In genomic region chr4:129287472-129287981, GRCm38 (mm10) we compare ENCODE assay signal across 8 mouse cellular contexts. TPM values are rescaled to one million over a fixed set of nuclear protein-coding genes. Genes with fewer than 3 reads are reported as not detected.
DNase-seq lines count a peak whose midpoint lies in the region; ATAC-seq and TF ChIP-seq lines count a peak whose summit lies in the region.

Gene Sync, plus strand, starts transcription at chr4:129287617.

- peaks cover 16% of the 10 kb centered on the region for H3K4me1 ChIP-seq in lung, embryonic 15.5 days
- peaks cover 4% of the 10 kb centered on the region for H3K4me1 ChIP-seq in heart, adult 2 months (ENCODE audit: control insufficient read depth, insufficient read depth, low read length)

- no peak for TF ChIP-seq EP300 in heart, adult 2 months (IDR thresholded peaks at IDR 0.05; ENCODE audit: insufficient read depth, low read depth, low read length)

- H3K27ac ChIP-seq in lung, embryonic 15.5 days: no peak within 1 kb of the TSS
- peak within 1 kb of the TSS; percentile 81 for H3K27ac ChIP-seq in heart, adult 2 months

- H3K36me3 ChIP-seq in lung, embryonic 15.5 days: no peaks in the 10 kb centered on the region
- H3K36me3 ChIP-seq in heart, adult 2 months (ENCODE audit: control insufficient read depth, insufficient read depth, low read length): no peaks in the 10 kb centered on the region

- no peak for TF ChIP-seq POLR2A in heart, adult 2 months (IDR thresholded peaks at IDR 0.05; ENCODE audit: insufficient read depth, low read depth, low read length)

- H3K79me2 ChIP-seq in heart, adult 2 months (replicated peaks; ENCODE audit: control insufficient read depth, insufficient read depth, low read length): no peaks in the 10 kb centered on the region

- no peaks in the 10 kb centered on the region for H3K9me3 ChIP-seq in lung, embryonic 15.5 days

- no peak for TF ChIP-seq CTCF in heart, adult 2 months (IDR thresholded peaks at IDR 0.05)

- intact Hi-C loops in heart, adult 2 months (cut with DNase I): no loop called here

- H3K9ac ChIP-seq in lung, embryonic 15.5 days: peak within 1 kb of the TSS; percentile 31
- H3K9ac ChIP-seq in heart, adult 2 months (ENCODE audit: low read depth, low read length): peak within 1 kb of the TSS; percentile 74

- H3K4me3 ChIP-seq in lung, embryonic 15.5 days: peak within 1 kb of the TSS; percentile 44
- H3K4me3 ChIP-seq in heart, adult 2 months: peak within 1 kb of the TSS; percentile 57

- ATAC-seq in lung, embryonic 15.5 days (ENCODE audit: borderline replicate concordance, extremely low read depth, low FRiP score, low TSS enrichment): peak; percentile 33; the same call in 1 of the 2 replicates
- ATAC-seq in common myeloid progenitor, adult 5-6 weeks (replicated peaks; ENCODE audit: low read depth, poor library complexity, severe bottlenecking): peak; percentile 50

- peak within 1 kb of the TSS; percentile 97 for H3K4me2 ChIP-seq in lung, embryonic 15.5 days

- DNase-seq in lung, postnatal 36 days: no peak
- peak; percentile 69 to 70 for DNase-seq in heart, adult 2 months
- peak; percentile 53 for DNase-seq in kidney, postnatal 14 days
- DNase-seq in neural tube, embryonic 10.5 days (ENCODE audit: extremely low spot score, low spot score): peak; percentile 56
- no peak for DNase-seq in thymus, postnatal 25 days
- no peak for DNase-seq in layer of hippocampus, adult 8-10 months (ENCODE audit: low spot score in 2 of 2)

- 1% methylated on average over 47 of the region's 53 CpGs for WGBS in lung, embryonic 15.5 days
- under 1% methylated on average over 49 of the region's 53 CpGs for WGBS in heart, adult 2 months

- H3K27me3 ChIP-seq in lung, embryonic 15.5 days: peaks cover 32% of the 10 kb centered on the region
- no peaks in the 10 kb centered on the region for H3K27me3 ChIP-seq in heart, adult 2 months (ENCODE audit: control insufficient read depth, insufficient read depth, low read length)

RNA-seq across cellular contexts. Expression of gene Sync, which starts in this region (rescaled TPM):
- 0.54 and 0.71 TPM in 2 replicates for polyA plus RNA-seq in lung, embryonic 15.5 days (2015; fragmentation: Nextera tagmentation; extraction: Ambion mirVana)
- total RNA-seq in common myeloid progenitor, adult 5-6 weeks (2017): not detected in 2 replicates
- total RNA-seq in heart, adult 2 months (2021): 10 to 100 TPM; 17.7 to 17.9 TPM
- 8.7 and 18.8 TPM in 2 replicates for polyA plus RNA-seq in heart, adult 2 months (2012; rRNA removed)
- total RNA-seq in layer of hippocampus, adult 8-10 months (2022): 1 to 10 TPM in 3 of 4 experiments, under 1 TPM in 1; 0.63 to 2.2 (median 1.1) TPM

Comparison
In these comparisons a context has a peak if more than half of its experiments do, and no peak if none do; other contexts are left out.
1. RNA of gene Sync (total RNA-seq): 17.7 to 17.9 TPM in heart, adult 2 months; 0.63 to 2.2 TPM in layer of hippocampus, adult 8-10 months and not detected in common myeloid progenitor, adult 5-6 weeks; every median in the first group is over 4 times any median in the second.
2. Peak in ATAC-seq, H3K4me3 ChIP-seq, H3K9ac ChIP-seq and H3K4me2 ChIP-seq in lung, embryonic 15.5 days; RNA of the gene not detected or under 1 TPM.
3. Peak in ATAC-seq in common myeloid progenitor, adult 5-6 weeks; RNA of the gene not detected or under 1 TPM.
4. DNase-seq: peak in heart, adult 2 months (2 of 2), kidney, postnatal 14 days (single experiment) and neural tube, embryonic 10.5 days (single experiment); none in lung, postnatal 36 days (single experiment), thymus, postnatal 25 days (single experiment) and layer of hippocampus, adult 8-10 months (0 of 2).